Comparison of ENCODE assay signal across 13 mouse cellular contexts in genomic region chr15:28109916-28110315, GRCm38 (mm10).
DNase-seq lines count a peak whose midpoint lies in the region; TF ChIP-seq lines count a peak whose summit lies in the region.
"Had no signal": no experiment of that assay in that cellular context is flagged by ENCODE, and none has a peak within 500 bp of the region (broad histone marks: within the 10 kb centered on the region; RNA-seq: fewer than 3 reads in every experiment).

No protein-coding gene starts in this region.

- TF ChIP-seq POLR2A in brain, embryonic 14.5 days (IDR thresholded peaks at IDR 0.05; ENCODE audit: borderline replicate concordance, extremely low read depth, insufficient read depth, insufficient read length, poor library complexity, severe bottlenecking), result no peak

- peak; percentile 26 for DNase-seq in kidney, adult 11 months
- no peak for DNase-seq in kidney, postnatal 4 days
- DNase-seq in brain, embryonic 14.5 days (ENCODE audit: low read depth), result peak; percentile 84
- peak; percentile 51 to 61 for DNase-seq in kidney, postnatal 36 days
- DNase-seq in left cerebral cortex, postnatal 25 days (ENCODE audit: low spot score in 2 of 2), result peak; percentile 68 to 93
- no peak for DNase-seq in cerebellum, adult 11 months
- DNase-seq in adrenal gland, postnatal 36 days, result no peak
- DNase-seq in thymus, postnatal 4 days, result no peak
- DNase-seq: adrenal gland, postnatal 10 days; B cell, adult 2 months; cerebellum, adult 9-10 months; gastrocnemius, postnatal 36 days; lung, embryonic 14.5 days had no signal

- intact Hi-C loops in left cerebral cortex, postnatal 25 days (cut with DNase I), result loop anchor here (2.0 to 5.0 kb wide), 2 partner anchors 83 to 193 kb away; no protein-coding TSS in a partner anchor

- no peak for TF ChIP-seq CTCF in brain, embryonic 14.5 days (IDR thresholded peaks at IDR 0.05; ENCODE audit: borderline replicate concordance, extremely low read depth, insufficient read depth, insufficient read length)

Comparison
In these comparisons a context has a peak if more than half of its experiments do, and no peak if none do; other contexts are left out.
1. DNase-seq: peak in kidney, adult 11 months (single experiment), brain, embryonic 14.5 days (single experiment), kidney, postnatal 36 days (2 of 2) and left cerebral cortex, postnatal 25 days (2 of 2); none in kidney, postnatal 4 days (0 of 2), cerebellum, adult 11 months (single experiment), adrenal gland, postnatal 36 days (0 of 2) and thymus, postnatal 4 days (single experiment).